Mouse (Mus musculus) liver, postnatal 0 days (tissue): ENCODE data around the gene Nova2.

Experiments
- CTCF ChIP-seq: sonication (generic); IDR thresholded peaks from 2 replicates; pipeline ENCODE4 v1.5.1; 2016; ENCODE audit warnings: antibody characterized with exemption, low read depth
- EP300 ChIP-seq: IDR thresholded peaks from 2 replicates; pipeline ENCODE4 v1.6.1; 2016; ENCODE audit warnings: antibody characterized with exemption, low read depth, mild to moderate bottlenecking

GRCm38 (mm10) chr7:18986503-18986902 lies 60.8 kb downstream of the Nova2 start:
- TF ChIP-seq CTCF: no peak
- peak; percentile 10; the same call in 1 of the 2 replicates for TF ChIP-seq EP300
